Mouse (Mus musculus): ENCODE results near the gene Nvl. TPM values are rescaled to one million over a fixed set of nuclear protein-coding genes. Genes with fewer than 3 reads are reported as not detected.

The Nvl gene
- polyA plus RNA-seq, 1 experiment, result 28.8 TPM

- no peak for DNase-seq (ENCODE audit: low spot score)
Observed at GRCm38 (mm10) chr1:181068344-181068743, 75.7 kb downstream of the Nvl start.

DNA sequence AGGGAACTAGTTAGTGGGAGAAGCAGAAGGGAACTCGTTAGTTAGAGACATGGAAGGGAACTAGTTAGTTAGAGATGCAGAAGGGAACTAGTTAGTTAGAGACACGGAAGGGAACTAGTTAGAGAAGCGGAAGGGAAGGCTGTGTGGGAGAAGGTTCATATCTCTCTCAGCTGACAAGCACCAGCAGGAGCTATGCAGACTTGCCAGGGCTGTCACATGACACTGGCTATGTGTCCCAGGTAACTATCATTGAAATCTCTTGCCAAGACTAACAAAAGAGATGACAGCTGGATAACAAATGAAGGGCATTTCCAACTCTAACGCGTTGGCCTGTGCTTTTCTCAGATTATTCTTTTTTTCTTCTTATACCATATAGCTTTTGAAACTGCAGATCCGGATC lies 79.4 kb downstream of the Nvl start:
- DNase-seq (ENCODE audit: low spot score), result no peak

GRCm38 (mm10) chr1:181063991-181064390 lies 80.0 kb downstream of the Nvl start:
- DNase-seq (ENCODE audit: low spot score), result no peak

GRCm38 (mm10) chr1:181061784-181062485 lies 82.1 kb downstream of the Nvl start:
- no peak for DNase-seq (ENCODE audit: low spot score)

GRCm38 (mm10) chr1:181052898-181053297 lies 91.1 kb downstream of the Nvl start:
- no peak for DNase-seq (ENCODE audit: low spot score)

- DNase-seq (ENCODE audit: low spot score), result no peak
Observed at GRCm38 (mm10) chr1:181050937-181051336, 93.1 kb downstream of the Nvl start, which contains the start of gene 9130409I23Rik. 9130409I23Rik (plus strand) TSS chr1:181051237.

GRCm38 (mm10) chr1:181049328-181049842 lies 94.6 kb downstream of the Nvl start:
- no peak for DNase-seq (ENCODE audit: low spot score)

- DNase-seq (ENCODE audit: low spot score), result no peak
Observed at GRCm38 (mm10) chr1:181047520-181047919, 96.5 kb downstream of the Nvl start.

- no peak for DNase-seq (ENCODE audit: low spot score)
Observed at GRCm38 (mm10) chr1:181039652-181040051, 104.4 kb downstream of the Nvl start.

GRCm38 (mm10) chr1:181037623-181038022 lies 106.4 kb downstream of the Nvl start:
- DNase-seq (ENCODE audit: low spot score), result no peak

Other genes starting within 250 kb of the Nvl start
- 34.1 and 46.5 TPM in 2 replicates for gene Pycr2, start 239.9 kb downstream of the Nvl start, polyA plus RNA-seq (2012; rRNA removed)
- 27.3 and 32.8 TPM in 2 replicates for gene Lefty1, start 209.2 kb downstream of the Nvl start, polyA plus RNA-seq (2012; rRNA removed)
- gene Tmem63a, start 201.9 kb downstream of the Nvl start, polyA plus RNA-seq (2012; rRNA removed), result 72.8 and 80.0 TPM in 2 replicates
- gene Ephx1, start 123.3 kb downstream of the Nvl start, polyA plus RNA-seq (2012; rRNA removed), result 159 and 184 TPM in 2 replicates
- gene 9130409I23Rik, start 93.0 kb downstream of the Nvl start, polyA plus RNA-seq (2012; rRNA removed), result 0.28 and 0.33 TPM in 2 replicates
- gene Cnih4, start 489 bp upstream of the Nvl start, polyA plus RNA-seq (2012; rRNA removed), result 27.5 and 29.4 TPM in 2 replicates
- gene Wdr26, start 67.8 kb upstream of the Nvl start, polyA plus RNA-seq (2012; rRNA removed), result 57.4 and 61.8 TPM in 2 replicates
- gene Cnih3, start 208.4 kb upstream of the Nvl start, polyA plus RNA-seq (2012; rRNA removed), result 0.23 TPM in 1 of 2 replicates, not detected in the other

Data from urinary bladder, adult 2 months (tissue).